Mouse (Mus musculus) C2C12 (cell line): Measurements from ENCODE around the gene Slc6a1. TPM values are rescaled to one million over a fixed set of nuclear protein-coding genes. Genes with fewer than 3 reads are reported as not detected.
"Not testable (repeated sequence)": the region's sequence is repeated elsewhere in the genome, so short reads cannot be mapped to it uniquely, and the experiment has no call there.

Experiments used
- H3K27me3 ChIP-seq: one replicate; pipeline ENCODE4 v1.6.1; 2011; ENCODE audit not compliant: control insufficient read depth, insufficient read depth, insufficient read length
- H3K36me3 ChIP-seq: one replicate; pipeline ENCODE4 v1.6.1; 2011; ENCODE audit not compliant: control insufficient read depth, insufficient read depth
- H3K4me3 ChIP-seq: one replicate; pipeline ENCODE4 v1.5.1; 2011; ENCODE audit warnings: mild to moderate bottlenecking, control low read depth; ENCODE audit not compliant: poor library complexity, insufficient read depth, severe bottlenecking
- H3K79me2 ChIP-seq: one replicate; pipeline ENCODE4 v1.6.1; 2011; ENCODE audit not compliant: control insufficient read depth, insufficient read depth
- H3K79me3 ChIP-seq: one replicate; pipeline ENCODE4 v1.6.1; 2011; ENCODE audit warnings: low read depth, control low read depth
- H3ac ChIP-seq: one replicate; pipeline ENCODE3; 2011; ENCODE audit warnings: low read depth; ENCODE audit not compliant: control insufficient read depth, insufficient read length
- CEBPB ChIP-seq: IDR thresholded peaks from one replicate; pipeline ENCODE4 v1.6.1; 2011; ENCODE audit warnings: low read depth, mild to moderate bottlenecking, control low read depth, moderate library complexity
- CTCF ChIP-seq: IDR thresholded peaks from one replicate; pipeline ENCODE4 v1.5.1; 2011; ENCODE audit not compliant: control insufficient read depth, insufficient read depth, insufficient read length
- FOSL1 ChIP-seq: IDR thresholded peaks from one replicate; pipeline ENCODE4 v1.8.0; 2011; ENCODE audit warnings: mild to moderate bottlenecking, low read length; ENCODE audit not compliant: poor library complexity, insufficient read depth, severe bottlenecking
- MAX ChIP-seq: IDR thresholded peaks from one replicate; pipeline ENCODE4 v1.6.1; 2011; ENCODE audit warnings: mild to moderate bottlenecking, control low read depth
- MYOD1 ChIP-seq: IDR thresholded peaks from one replicate; pipeline ENCODE4 v1.6.1; 2011; ENCODE audit warnings: low read depth; ENCODE audit not compliant: control insufficient read depth, insufficient read length
- MYOG ChIP-seq: IDR thresholded peaks from one replicate; pipeline ENCODE4 v1.6.1; 2011; ENCODE audit not compliant: control insufficient read depth, insufficient read length; ENCODE audit errors: extremely low read depth
- USF1 ChIP-seq: IDR thresholded peaks from one replicate; pipeline ENCODE4 v1.6.1; 2011; ENCODE audit warnings: low read depth, mild to moderate bottlenecking, control low read depth, moderate library complexity
- polyA plus RNA-seq: library from polyadenylated mRNA; unstranded; fragments of >200 nt; fragmentation: generic; extraction: Trizol; gene quantifications from one replicate; pipeline ENCODE4 v1.2.1, GENCODE M21; 2012; ENCODE audit warnings: missing spikeins

The Slc6a1 gene
- polyA plus RNA-seq, 1 experiment = not detected

- no peak for TF ChIP-seq USF1
- TF ChIP-seq MAX = no peak
- TF ChIP-seq MYOD1 = no peak
- no peak for TF ChIP-seq MYOG
- TF ChIP-seq CEBPB = no peak
- TF ChIP-seq FOSL1 = no peak
- Histone ChIP-seq H3K36me3 (no peaks in the 10 kb centered on the region), H3ac (no peak overlapping the region), H3K79me3 (no peaks in the 10 kb centered on the region), H3K27me3 (peaks cover 34% of the 10 kb centered on the region), H3K4me3 (no peak overlapping the region), H3K79me2 (no peaks in the 10 kb centered on the region)
These were observed 49.5 kb downstream of the Slc6a1 start for GRCm38 (mm10) chr6:114331926-114332325.

- H3K79me3 ChIP-seq = no peaks in the 10 kb centered on the region
- no peaks in the 10 kb centered on the region for H3K79me2 ChIP-seq
- H3ac ChIP-seq = no peak overlapping the region
- H3K36me3 ChIP-seq = no peaks in the 10 kb centered on the region
- TF ChIP-seq MYOG = no peak
- TF ChIP-seq MYOD1 = no peak
- no peak for TF ChIP-seq CTCF
- no peak for TF ChIP-seq USF1
- peaks cover 33% of the 10 kb centered on the region for H3K27me3 ChIP-seq
- H3K4me3 ChIP-seq = no peak overlapping the region
These were observed 53.9 kb downstream of the Slc6a1 start for GRCm38 (mm10) chr6:114336128-114336943.

GRCm38 (mm10) chr6:114336944-114337215, 54.4 kb downstream of the Slc6a1 start:
- peaks cover 29% of the 10 kb centered on the region for H3K27me3 ChIP-seq
- H3K79me3 ChIP-seq = no peaks in the 10 kb centered on the region
- H3K79me2 ChIP-seq = no peaks in the 10 kb centered on the region
- TF ChIP-seq CEBPB (no peak), FOSL1 (no peak), CTCF (no peak), USF1 (no peak), MYOD1 (no peak), MAX (no peak), MYOG (no peak)
- no peak overlapping the region for H3ac ChIP-seq
- H3K36me3 ChIP-seq = no peaks in the 10 kb centered on the region
- no peak overlapping the region for H3K4me3 ChIP-seq

GRCm38 (mm10) chr6:114341381-114341780, 58.9 kb downstream of the Slc6a1 start:
- H3K27me3 ChIP-seq, H3K36me3 ChIP-seq, H3K79me2 ChIP-seq, H3K79me3 ChIP-seq, H3K4me3 ChIP-seq, H3ac ChIP-seq: not testable (repeated sequence)

- H3ac ChIP-seq = no peak overlapping the region
- no peaks in the 10 kb centered on the region for H3K79me2 ChIP-seq
- H3K27me3 ChIP-seq = no peaks in the 10 kb centered on the region
- no peak overlapping the region for H3K4me3 ChIP-seq
- TF ChIP-seq USF1 (no peak), CTCF (peak; percentile 55)
- no peaks in the 10 kb centered on the region for H3K79me3 ChIP-seq
- no peaks in the 10 kb centered on the region for H3K36me3 ChIP-seq
These were observed 61.3 kb downstream of the Slc6a1 start for GRCm38 (mm10) chr6:114343740-114344139.

GRCm38 (mm10) chr6:114345156-114345555, 62.7 kb downstream of the Slc6a1 start:
- no peaks in the 10 kb centered on the region for H3K79me3 ChIP-seq
- H3K27me3 ChIP-seq = no peaks in the 10 kb centered on the region
- no peaks in the 10 kb centered on the region for H3K36me3 ChIP-seq
- H3ac ChIP-seq = no peak overlapping the region
- no peaks in the 10 kb centered on the region for H3K79me2 ChIP-seq
- TF ChIP-seq CTCF = peak; percentile 87
- TF ChIP-seq MYOG = no peak
- TF ChIP-seq MYOD1 = no peak
- H3K4me3 ChIP-seq = no peak overlapping the region
